Mouse (Mus musculus): Measurements from ENCODE around the gene Ctsd.

DNA sequence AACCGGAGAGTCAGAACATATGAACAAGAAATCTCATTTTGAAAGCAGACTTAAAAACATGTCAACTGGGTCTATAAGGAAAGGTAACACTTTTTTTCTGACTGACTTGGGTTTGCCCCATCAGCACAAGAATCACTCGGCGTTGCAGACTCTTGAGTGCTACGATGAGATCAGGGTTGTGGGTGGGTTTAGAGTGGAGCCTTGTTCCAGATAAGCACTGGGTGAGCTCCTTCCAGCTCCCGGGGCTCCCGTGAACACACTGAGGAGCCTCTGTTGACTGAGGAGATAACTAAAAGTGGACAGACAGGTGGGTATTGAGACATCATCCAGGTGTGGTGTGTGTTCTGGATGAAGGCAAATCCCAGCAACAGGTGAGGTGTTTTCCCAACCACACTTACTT, 25.4 kb upstream of the Ctsd start:
- TF ChIP-seq CTCF (IDR thresholded peaks at IDR 0.05; ENCODE audit: low read depth) (no peak), EP300 (IDR thresholded peaks at IDR 0.05; ENCODE audit: low read depth) (no peak)
